Mouse (Mus musculus): Measurements from ENCODE around the gene Mylk. TPM values are rescaled to one million over a fixed set of nuclear protein-coding genes. Genes with fewer than 3 reads are reported as not detected.

Mylk gene
- polyA plus RNA-seq, 1 experiment from 2014 or later = 334 TPM

- Histone ChIP-seq H3K9ac (ENCODE audit: low read length) (peak overlapping the region; percentile 20; the same call in 1 of the 2 replicates), H3K4me2 (ENCODE audit: low read length) (peak overlapping the region; percentile 46; the same call in 1 of the 2 replicates), H3K27me3 (replicated peaks; ENCODE audit: control insufficient read depth, insufficient read depth, low read length) (no peaks in the 10 kb centered on the region), H3K4me3 (ENCODE audit: low read depth, low read length) (no peak overlapping the region), H3K4me1 (replicated peaks; ENCODE audit: control insufficient read depth, insufficient read depth, low read length) (peaks cover 53% of the 10 kb centered on the region), H3K27ac (ENCODE audit: low read depth) (peak overlapping the region; percentile 57), H3K9me3 (ENCODE audit: control insufficient read depth, low read length) (no peaks in the 10 kb centered on the region), H3K36me3 (ENCODE audit: control insufficient read depth, insufficient read depth, low read length) (peaks cover 20% of the 10 kb centered on the region)
- WGBS = 50% methylated on average over 9 of the region's 9 CpGs
- ATAC-seq (replicated peaks; ENCODE audit: low FRiP score, low TSS enrichment, low read depth) (no peak), DNase-seq (ENCODE audit: low spot score) (no peak)
Observed at GRCm38 (mm10) chr16:34926531-34927435, 181.8 kb downstream of the Mylk start.

GRCm38 (mm10) chr16:34929686-34930085 lies 184.7 kb downstream of the Mylk start:
- peaks cover 29% of the 10 kb centered on the region for H3K36me3 ChIP-seq (ENCODE audit: control insufficient read depth, insufficient read depth, low read length)
- DNase-seq (ENCODE audit: low spot score) = no peak
- no peak overlapping the region for H3K4me3 ChIP-seq (ENCODE audit: low read depth, low read length)
- ATAC-seq (replicated peaks; ENCODE audit: low FRiP score, low TSS enrichment, low read depth) = no peak
- H3K4me1 ChIP-seq (replicated peaks; ENCODE audit: control insufficient read depth, insufficient read depth, low read length) = peaks cover 46% of the 10 kb centered on the region
- peak overlapping the region; percentile 43; the same call in 1 of the 2 replicates for H3K27ac ChIP-seq (ENCODE audit: low read depth)
- no peak overlapping the region for H3K4me2 ChIP-seq (ENCODE audit: low read length)
- WGBS = 78% methylated on average over 8 of the region's 8 CpGs
- no peaks in the 10 kb centered on the region for H3K27me3 ChIP-seq (replicated peaks; ENCODE audit: control insufficient read depth, insufficient read depth, low read length)
- no peak overlapping the region for H3K9ac ChIP-seq (ENCODE audit: low read length)
- H3K9me3 ChIP-seq (ENCODE audit: control insufficient read depth, low read length) = no peaks in the 10 kb centered on the region

- Histone ChIP-seq H3K4me1 (replicated peaks; ENCODE audit: control insufficient read depth, insufficient read depth, low read length) (peaks cover 42% of the 10 kb centered on the region), H3K4me3 (ENCODE audit: low read depth, low read length) (no peak overlapping the region), H3K4me2 (ENCODE audit: low read length) (no peak overlapping the region), H3K9ac (ENCODE audit: low read length) (no peak overlapping the region), H3K27ac (ENCODE audit: low read depth) (peak overlapping the region; percentile 43; the same call in 1 of the 2 replicates), H3K36me3 (ENCODE audit: control insufficient read depth, insufficient read depth, low read length) (peaks cover 29% of the 10 kb centered on the region), H3K9me3 (ENCODE audit: control insufficient read depth, low read length) (no peaks in the 10 kb centered on the region), H3K27me3 (replicated peaks; ENCODE audit: control insufficient read depth, insufficient read depth, low read length) (no peaks in the 10 kb centered on the region)
- DNase-seq (ENCODE audit: low spot score) (no peak), ATAC-seq (replicated peaks; ENCODE audit: low FRiP score, low TSS enrichment, low read depth) (no peak)
- 73% methylated on average over 7 of the region's 7 CpGs for WGBS
Observed at GRCm38 (mm10) chr16:34930110-34930509, 185.1 kb downstream of the Mylk start.

DNA sequence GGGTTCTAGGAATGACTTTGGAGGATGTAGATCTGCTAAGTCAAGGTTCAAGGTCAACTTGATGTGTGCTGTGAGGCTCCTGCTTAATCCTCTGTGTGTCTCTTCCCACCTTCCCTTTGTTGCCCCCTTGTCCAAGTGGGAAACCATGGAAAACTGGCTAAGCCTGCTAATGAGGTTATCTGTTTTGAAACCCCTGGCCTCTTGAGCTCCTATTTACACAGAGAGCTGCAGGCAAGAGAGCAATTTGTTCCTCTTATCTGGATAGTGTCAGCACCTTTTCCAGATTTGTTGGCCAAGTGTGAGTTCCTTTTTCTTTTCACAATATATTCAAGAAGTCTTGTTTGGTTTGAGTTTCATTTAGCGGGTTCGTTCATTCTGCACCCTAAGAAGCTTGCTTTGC lies 186.3 kb downstream of the Mylk start:
- no peak overlapping the region for H3K27ac ChIP-seq (ENCODE audit: low read depth)
- DNase-seq (ENCODE audit: low spot score) (no peak), ATAC-seq (replicated peaks; ENCODE audit: low FRiP score, low TSS enrichment, low read depth) (no peak)
- 44% methylated on average over 2 of the region's 2 CpGs for WGBS
- H3K36me3 ChIP-seq (ENCODE audit: control insufficient read depth, insufficient read depth, low read length) = peaks cover 29% of the 10 kb centered on the region
- H3K4me3 ChIP-seq (ENCODE audit: low read depth, low read length) = no peak overlapping the region
- no peak overlapping the region for H3K4me2 ChIP-seq (ENCODE audit: low read length)
- peaks cover 42% of the 10 kb centered on the region for H3K4me1 ChIP-seq (replicated peaks; ENCODE audit: control insufficient read depth, insufficient read depth, low read length)
- H3K27me3 ChIP-seq (replicated peaks; ENCODE audit: control insufficient read depth, insufficient read depth, low read length) = no peaks in the 10 kb centered on the region
- H3K9me3 ChIP-seq (ENCODE audit: control insufficient read depth, low read length) = no peaks in the 10 kb centered on the region
- H3K9ac ChIP-seq (ENCODE audit: low read length) = no peak overlapping the region

DNA sequence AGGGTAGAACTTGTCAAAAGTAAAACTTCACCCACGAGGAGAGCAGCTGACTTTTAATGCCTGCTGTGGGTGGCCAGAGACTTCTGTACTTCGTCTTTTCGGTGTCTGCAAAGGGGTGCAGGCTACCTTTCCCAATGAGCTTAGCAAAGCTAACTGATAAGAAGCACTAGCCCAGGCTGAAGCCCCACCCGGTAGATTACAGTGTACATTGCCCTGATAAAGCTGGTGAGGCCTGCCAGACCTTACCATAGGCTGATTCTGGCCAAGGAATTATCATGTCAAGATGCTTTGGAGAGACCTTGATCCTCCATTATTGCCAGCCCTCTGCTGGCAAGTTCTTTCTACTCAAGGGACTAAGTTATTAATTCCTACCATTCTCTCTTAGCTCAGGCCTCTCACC lies 188.2 kb downstream of the Mylk start:
- no peak overlapping the region for H3K4me3 ChIP-seq (ENCODE audit: low read depth, low read length)
- no peaks in the 10 kb centered on the region for H3K9me3 ChIP-seq (ENCODE audit: control insufficient read depth, low read length)
- H3K36me3 ChIP-seq (ENCODE audit: control insufficient read depth, insufficient read depth, low read length) = peaks cover 22% of the 10 kb centered on the region
- WGBS = 42% methylated on average over 4 of the region's 4 CpGs
- no peak overlapping the region for H3K4me2 ChIP-seq (ENCODE audit: low read length)
- H3K27ac ChIP-seq (ENCODE audit: low read depth) = peak overlapping the region; percentile 4; the same call in 1 of the 2 replicates
- no peak overlapping the region for H3K9ac ChIP-seq (ENCODE audit: low read length)
- no peak for ATAC-seq (replicated peaks; ENCODE audit: low FRiP score, low TSS enrichment, low read depth)
- no peak for DNase-seq (ENCODE audit: low spot score)
- H3K27me3 ChIP-seq (replicated peaks; ENCODE audit: control insufficient read depth, insufficient read depth, low read length) = no peaks in the 10 kb centered on the region
- H3K4me1 ChIP-seq (replicated peaks; ENCODE audit: control insufficient read depth, insufficient read depth, low read length) = peaks cover 42% of the 10 kb centered on the region

- H3K9ac ChIP-seq (ENCODE audit: low read length) = no peak overlapping the region
- H3K4me1 ChIP-seq (replicated peaks; ENCODE audit: control insufficient read depth, insufficient read depth, low read length) = peaks cover 51% of the 10 kb centered on the region
- WGBS = 58% methylated on average over 6 of the region's 6 CpGs
- H3K36me3 ChIP-seq (ENCODE audit: control insufficient read depth, insufficient read depth, low read length) = peaks cover 21% of the 10 kb centered on the region
- no peaks in the 10 kb centered on the region for H3K27me3 ChIP-seq (replicated peaks; ENCODE audit: control insufficient read depth, insufficient read depth, low read length)
- H3K27ac ChIP-seq (ENCODE audit: low read depth) = 0 out of 2 replicates have a peak overlapping the region, but pooled peaks have one; percentile 49
- no peaks in the 10 kb centered on the region for H3K9me3 ChIP-seq (ENCODE audit: control insufficient read depth, low read length)
- no peak for DNase-seq (ENCODE audit: low spot score)
- no peak for ATAC-seq (replicated peaks; ENCODE audit: low FRiP score, low TSS enrichment, low read depth)
- H3K4me2 ChIP-seq (ENCODE audit: low read length) = no peak overlapping the region
- no peak overlapping the region for H3K4me3 ChIP-seq (ENCODE audit: low read depth, low read length)
Observed at GRCm38 (mm10) chr16:34934486-34934885, 189.5 kb downstream of the Mylk start.

DNA sequence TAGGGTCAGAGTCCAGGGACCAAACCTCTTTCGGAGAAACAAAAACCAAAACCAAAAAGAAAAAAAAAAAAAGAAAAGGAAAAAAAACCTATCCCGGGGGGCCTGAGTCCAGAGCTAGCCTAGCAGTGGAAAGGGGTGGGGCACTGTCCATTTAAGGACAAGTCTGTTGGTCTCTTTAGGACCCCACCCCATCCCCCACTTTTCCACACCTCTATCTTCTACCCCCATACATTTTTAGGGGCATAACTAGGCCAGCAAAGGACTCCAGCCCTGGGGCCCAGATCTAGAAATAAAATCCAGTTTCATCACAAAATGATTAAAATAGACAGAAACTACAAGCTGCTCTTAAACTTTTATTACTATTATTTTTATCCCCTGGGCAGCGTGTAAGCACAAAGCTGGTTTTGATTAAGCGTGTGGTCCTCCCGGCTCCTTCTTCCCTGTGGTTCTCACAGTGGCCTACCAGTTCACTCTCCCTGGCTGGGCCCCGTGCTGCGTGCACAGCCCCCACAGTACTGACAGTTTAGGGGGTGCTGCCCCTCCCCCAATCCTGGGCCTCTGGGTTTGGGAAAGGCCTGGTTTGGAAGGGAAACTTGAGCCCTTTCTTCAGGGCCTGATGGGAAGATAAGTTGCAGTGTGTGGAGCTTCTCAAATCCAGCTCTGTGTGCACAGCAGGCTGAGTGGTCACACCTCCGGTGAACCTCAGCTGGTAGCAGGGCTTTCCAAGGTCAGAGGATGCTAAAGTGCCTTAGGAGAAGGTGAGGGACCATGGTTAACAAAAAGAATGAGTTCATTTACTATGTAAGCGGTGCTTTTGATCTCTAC lies 190.7 kb downstream of the Mylk start:
- WGBS = 51% methylated on average over 9 of the region's 9 CpGs
- no peak overlapping the region for H3K4me3 ChIP-seq (ENCODE audit: low read depth, low read length)
- H3K36me3 ChIP-seq (ENCODE audit: control insufficient read depth, insufficient read depth, low read length) = peaks cover 13% of the 10 kb centered on the region
- H3K4me1 ChIP-seq (replicated peaks; ENCODE audit: control insufficient read depth, insufficient read depth, low read length) = peaks cover 58% of the 10 kb centered on the region
- no peak overlapping the region for H3K9ac ChIP-seq (ENCODE audit: low read length)
- H3K27ac ChIP-seq (ENCODE audit: low read depth) = peak overlapping the region; percentile 49
- ATAC-seq (replicated peaks; ENCODE audit: low FRiP score, low TSS enrichment, low read depth) (no peak), DNase-seq (ENCODE audit: low spot score) (no peak)
- no peak overlapping the region for H3K4me2 ChIP-seq (ENCODE audit: low read length)
- H3K9me3 ChIP-seq (ENCODE audit: control insufficient read depth, low read length) = no peaks in the 10 kb centered on the region
- H3K27me3 ChIP-seq (replicated peaks; ENCODE audit: control insufficient read depth, insufficient read depth, low read length) = no peaks in the 10 kb centered on the region

- Histone ChIP-seq H3K4me2 (ENCODE audit: low read length) (no peak overlapping the region), H3K4me1 (replicated peaks; ENCODE audit: control insufficient read depth, insufficient read depth, low read length) (peaks cover 59% of the 10 kb centered on the region), H3K27me3 (replicated peaks; ENCODE audit: control insufficient read depth, insufficient read depth, low read length) (no peaks in the 10 kb centered on the region), H3K9ac (ENCODE audit: low read length) (0 out of 2 replicates have a peak overlapping the region, but pooled peaks have one; percentile 25), H3K9me3 (ENCODE audit: control insufficient read depth, low read length) (no peaks in the 10 kb centered on the region), H3K27ac (ENCODE audit: low read depth) (peak overlapping the region; percentile 49), H3K36me3 (ENCODE audit: control insufficient read depth, insufficient read depth, low read length) (peaks cover 16% of the 10 kb centered on the region), H3K4me3 (ENCODE audit: low read depth, low read length) (no peak overlapping the region)
- no peak for DNase-seq (ENCODE audit: low spot score)
- ATAC-seq (replicated peaks; ENCODE audit: low FRiP score, low TSS enrichment, low read depth) = no peak; the same call in 1 of the 2 replicates
- 42% methylated on average over 9 of the region's 9 CpGs for WGBS
Observed at GRCm38 (mm10) chr16:34936339-34936810, 191.4 kb downstream of the Mylk start.

All from intestine, embryonic 14.5 days (tissue).